Mouse (Mus musculus) erythroblast, adult 5-6 weeks (primary cell): ENCODE data around the gene Pde4a. TPM values are rescaled to one million over a fixed set of nuclear protein-coding genes. Genes with fewer than 3 reads are reported as not detected.

ENCODE experiments used
- total RNA-seq, 2 experiments: library from RNA; stranded (forward) in 1 of 2; stranded (reverse) in 1 of 2; fragments of 150-400 nt in 1 of 2; fragments of 200-764, 138-1000 nt in 1 of 2; gene quantifications; 2 replicates each; pipeline versions ENCODE4 v1.2.3 to v1.2.4; 2015 to 2017; ENCODE audit warnings: low replicate concordance in 2 of 2

Gene Pde4a
- total RNA-seq, 2 experiments from 2014 or later, result 0.77 to 2.7 TPM

Other genes with a start within 250 kb of the Pde4a start
- gene Dnmt1, start 205.8 kb upstream of the Pde4a start, total RNA-seq (2015; ENCODE audit: low replicate concordance), result 28.1 and 47.9 TPM in 2 replicates
- gene Dnmt1, start 205.8 kb upstream of the Pde4a start, total RNA-seq (2017; ENCODE audit: low replicate concordance), result 69.1 and 92.4 TPM in 2 replicates
- 0.84 and 1.5 TPM in 2 replicates for gene S1pr2, start 188.9 kb upstream of the Pde4a start, total RNA-seq (2015; ENCODE audit: low replicate concordance)
- gene S1pr2, start 188.9 kb upstream of the Pde4a start, total RNA-seq (2017; ENCODE audit: low replicate concordance), result 0.17 and 0.56 TPM in 2 replicates
- 7.9 and 19.0 TPM in 2 replicates for gene Mrpl4, start 163.0 kb upstream of the Pde4a start, total RNA-seq (2015; ENCODE audit: low replicate concordance)
- 6.8 and 11.4 TPM in 2 replicates for gene Mrpl4, start 163.0 kb upstream of the Pde4a start, total RNA-seq (2017; ENCODE audit: low replicate concordance)
- 0.84 and 1.2 TPM in 2 replicates for gene Icam1, start 149.7 kb upstream of the Pde4a start, total RNA-seq (2015; ENCODE audit: low replicate concordance)
- gene Icam1, start 149.7 kb upstream of the Pde4a start, total RNA-seq (2017; ENCODE audit: low replicate concordance), result 2.2 and 2.3 TPM in 2 replicates
- gene Icam4, start 136.3 kb upstream of the Pde4a start, total RNA-seq (2015; ENCODE audit: low replicate concordance), result 39.2 and 40.8 TPM in 2 replicates
- 20.6 and 35.8 TPM in 2 replicates for gene Icam4, start 136.3 kb upstream of the Pde4a start, total RNA-seq (2017; ENCODE audit: low replicate concordance)
- 0.58 TPM in 1 of 2 replicates, not detected in the other for gene Icam5, start 133.6 kb upstream of the Pde4a start, total RNA-seq (2015; ENCODE audit: low replicate concordance)
- gene Icam5, start 133.6 kb upstream of the Pde4a start, total RNA-seq (2017; ENCODE audit: low replicate concordance), result 4.7 and 5.4 TPM in 2 replicates
- gene Zglp1, start 98.6 kb upstream of the Pde4a start, total RNA-seq (2015; ENCODE audit: low replicate concordance), result not detected in 2 replicates
- not detected in 2 replicates for gene Zglp1, start 98.6 kb upstream of the Pde4a start, total RNA-seq (2017; ENCODE audit: low replicate concordance)
- gene Gm49373, start 92.6 kb upstream of the Pde4a start, total RNA-seq (2015; ENCODE audit: low replicate concordance), result 2.3 TPM in 1 of 2 replicates, not detected in the other
- gene Gm49373, start 92.6 kb upstream of the Pde4a start, total RNA-seq (2017; ENCODE audit: low replicate concordance), result not detected in 2 replicates
- gene Fdx1l, start 92.1 kb upstream of the Pde4a start, total RNA-seq (2015; ENCODE audit: low replicate concordance), result 8.4 TPM in 1 of 2 replicates, not detected in the other
- gene Fdx1l, start 92.1 kb upstream of the Pde4a start, total RNA-seq (2017; ENCODE audit: low replicate concordance), result 1.4 and 13.7 TPM in 2 replicates
- 19.4 and 20.9 TPM in 2 replicates for gene Gm38431, start 73.7 kb upstream of the Pde4a start, total RNA-seq (2015; ENCODE audit: low replicate concordance)
- 1.8 and 3.6 TPM in 2 replicates for gene Gm38431, start 73.7 kb upstream of the Pde4a start, total RNA-seq (2017; ENCODE audit: low replicate concordance)
- 4.0 and 11.7 TPM in 2 replicates for gene Raver1, start 73.7 kb upstream of the Pde4a start, total RNA-seq (2015; ENCODE audit: low replicate concordance)
- 3.8 and 7.8 TPM in 2 replicates for gene Raver1, start 73.7 kb upstream of the Pde4a start, total RNA-seq (2017; ENCODE audit: low replicate concordance)
- gene Tyk2, start 34.5 kb upstream of the Pde4a start, total RNA-seq (2015; ENCODE audit: low replicate concordance), result 2.7 and 4.2 TPM in 2 replicates
- gene Tyk2, start 34.5 kb upstream of the Pde4a start, total RNA-seq (2017; ENCODE audit: low replicate concordance), result 3.3 and 5.3 TPM in 2 replicates
- 21.9 and 29.8 TPM in 2 replicates for gene Cdc37, start 15.7 kb upstream of the Pde4a start, total RNA-seq (2015; ENCODE audit: low replicate concordance)
- 35.5 and 75.3 TPM in 2 replicates for gene Cdc37, start 15.7 kb upstream of the Pde4a start, total RNA-seq (2017; ENCODE audit: low replicate concordance)
- 4.6 and 6.9 TPM in 2 replicates for gene Keap1, start 73.6 kb downstream of the Pde4a start, total RNA-seq (2015; ENCODE audit: low replicate concordance)
- gene Keap1, start 73.6 kb downstream of the Pde4a start, total RNA-seq (2017; ENCODE audit: low replicate concordance), result 6.8 and 8.9 TPM in 2 replicates
- gene S1pr5, start 82.7 kb downstream of the Pde4a start, total RNA-seq (2015; ENCODE audit: low replicate concordance), result 1.7 TPM in 1 of 2 replicates, not detected in the other
- 1.1 and 3.2 TPM in 2 replicates for gene S1pr5, start 82.7 kb downstream of the Pde4a start, total RNA-seq (2017; ENCODE audit: low replicate concordance)
- gene Atg4d, start 99.6 kb downstream of the Pde4a start, total RNA-seq (2015; ENCODE audit: low replicate concordance), result 11.9 TPM in 2 replicates
- gene Atg4d, start 99.6 kb downstream of the Pde4a start, total RNA-seq (2017; ENCODE audit: low replicate concordance), result 31.9 and 59.8 TPM in 2 replicates
- gene Kri1, start 122.3 kb downstream of the Pde4a start, total RNA-seq (2015; ENCODE audit: low replicate concordance), result 14.0 and 26.7 TPM in 2 replicates
- gene Kri1, start 122.3 kb downstream of the Pde4a start, total RNA-seq (2017; ENCODE audit: low replicate concordance), result 16.7 and 22.3 TPM in 2 replicates
- gene Cdkn2d, start 125.7 kb downstream of the Pde4a start, total RNA-seq (2015; ENCODE audit: low replicate concordance), result 29.4 and 40.1 TPM in 2 replicates
- gene Cdkn2d, start 125.7 kb downstream of the Pde4a start, total RNA-seq (2017; ENCODE audit: low replicate concordance), result 15.9 and 25.5 TPM in 2 replicates
- 0.58 TPM in 1 of 2 replicates, not detected in the other for gene Ap1m2, start 146.6 kb downstream of the Pde4a start, total RNA-seq (2015; ENCODE audit: low replicate concordance)
- gene Ap1m2, start 146.6 kb downstream of the Pde4a start, total RNA-seq (2017; ENCODE audit: low replicate concordance), result not detected in 2 replicates
- 10.6 and 17.1 TPM in 2 replicates for gene Slc44a2, start 155.0 kb downstream of the Pde4a start, total RNA-seq (2015; ENCODE audit: low replicate concordance)
- gene Slc44a2, start 155.0 kb downstream of the Pde4a start, total RNA-seq (2017; ENCODE audit: low replicate concordance), result 11.7 and 14.5 TPM in 2 replicates
- 12.5 and 15.2 TPM in 2 replicates for gene Ilf3, start 202.2 kb downstream of the Pde4a start, total RNA-seq (2015; ENCODE audit: low replicate concordance)
- gene Ilf3, start 202.2 kb downstream of the Pde4a start, total RNA-seq (2017; ENCODE audit: low replicate concordance), result 14.2 and 16.5 TPM in 2 replicates
- 1.7 and 8.8 TPM in 2 replicates for gene Qtrt1, start 246.1 kb downstream of the Pde4a start, total RNA-seq (2015; ENCODE audit: low replicate concordance)
- gene Qtrt1, start 246.1 kb downstream of the Pde4a start, total RNA-seq (2017; ENCODE audit: low replicate concordance), result 1.4 and 5.1 TPM in 2 replicates